Mouse (Mus musculus) heart, embryonic 13.5 days (tissue): Measurements from ENCODE around the gene Lilra6. TPM values are rescaled to one million over a fixed set of nuclear protein-coding genes. Genes with fewer than 3 reads are reported as not detected.
"Not testable (repeated sequence)": the region's sequence is repeated elsewhere in the genome, so short reads cannot be mapped to it uniquely, and the experiment has no call there.

ENCODE experiments used
- ATAC-seq: fragments of 200-750 bp; cut with Nextera tagmentation; 2 replicates; pipeline ENCODE4 v1.8.0; 2017; ENCODE audit warnings: moderate TSS enrichment; ENCODE audit not compliant: insufficient number of reproducible peaks, low FRiP score, low TSS enrichment; ENCODE audit errors: extremely low read depth
- H3K27ac ChIP-seq: fragments of 300-500 bp; sonication (generic); replicated peaks from 2 replicates; pipeline ENCODE4 v1.5.1; 2015; ENCODE audit warnings: moderate library complexity, mild to moderate bottlenecking, inconsistent platforms
- H3K27me3 ChIP-seq: fragments of 300-500 bp; sonication (generic); replicated peaks from 2 replicates; pipeline ENCODE4 v1.6.1; 2015; ENCODE audit warnings: mild to moderate bottlenecking, inconsistent platforms
- H3K36me3 ChIP-seq: fragments of 300-500 bp; sonication (generic); 2 replicates; pipeline ENCODE4 v1.6.1; 2015; ENCODE audit warnings: mild to moderate bottlenecking, inconsistent platforms
- H3K4me1 ChIP-seq: fragments of 300-500 bp; sonication (generic); 2 replicates; pipeline ENCODE4 v1.6.1; 2015; ENCODE audit warnings: inconsistent platforms
- H3K4me2 ChIP-seq: fragments of 300-500 bp; sonication (generic); 2 replicates; pipeline ENCODE4 v1.6.1; 2015; ENCODE audit warnings: inconsistent platforms, mild to moderate bottlenecking, moderate library complexity
- H3K4me3 ChIP-seq: fragments of 300-500 bp; sonication (generic); 2 replicates; pipeline ENCODE4 v1.5.1; 2015; ENCODE audit warnings: moderate library complexity, mild to moderate bottlenecking, inconsistent platforms
- H3K9ac ChIP-seq: fragments of 300-500 bp; sonication (generic); 2 replicates; pipeline ENCODE4 v1.6.1; 2015; ENCODE audit warnings: inconsistent platforms, mild to moderate bottlenecking, moderate library complexity
- H3K9me3 ChIP-seq: fragments of 300-500 bp; sonication (generic); 2 replicates; pipeline ENCODE4 v1.6.1; 2016; ENCODE audit warnings: inconsistent platforms
- WGBS: fragments of 180-500 bp; shearing (Covaris S2); methylation state at CpG from one replicate; pipeline ENCODE4 v1.1.7; 2015; ENCODE audit warnings: mixed read lengths; 5-methylcytosine and 5-hydroxymethylcytosine counted together
- polyA plus RNA-seq: library from polyadenylated mRNA; unstranded; fragments of >200 nt; fragmentation: Nextera tagmentation; extraction: Ambion mirVana; gene quantifications from 2 replicates; pipeline ENCODE4 v1.2.1, GENCODE M21; 2015

Gene Lilra6
- polyA plus RNA-seq, result 0.08 TPM in 1 of 2 replicates, not detected in the other

DNA sequence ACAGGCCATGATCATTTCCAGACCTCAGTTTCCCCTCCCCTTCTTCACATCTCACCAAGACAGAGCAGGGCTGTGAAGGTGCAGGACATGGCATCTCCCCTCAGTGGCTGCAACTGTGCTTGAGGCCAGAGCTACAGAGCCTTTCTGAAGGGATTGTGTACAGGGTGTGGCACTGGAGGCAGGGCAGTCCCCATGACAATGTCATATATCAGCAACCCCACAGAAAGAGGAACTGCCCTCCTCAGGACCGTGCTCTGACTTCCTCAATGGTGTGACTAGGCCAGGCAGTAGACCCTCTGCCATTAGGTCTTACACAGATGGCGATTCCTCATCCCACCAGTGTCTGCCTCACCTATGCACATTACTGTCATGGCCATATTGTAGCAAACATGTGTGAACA, at the start of gene Lilra6:
TSS of gene Lilra6 (minus strand) at position 117 of the 400 bp plus-strand sequence.
- not testable (repeated sequence) for H3K9ac ChIP-seq, H3K4me2 ChIP-seq, H3K9me3 ChIP-seq, H3K27me3 ChIP-seq, H3K36me3 ChIP-seq, H3K4me3 ChIP-seq, ATAC-seq, H3K4me1 ChIP-seq, H3K27ac ChIP-seq
- 63% methylated on average over 2 of the region's 2 CpGs for WGBS

DNA sequence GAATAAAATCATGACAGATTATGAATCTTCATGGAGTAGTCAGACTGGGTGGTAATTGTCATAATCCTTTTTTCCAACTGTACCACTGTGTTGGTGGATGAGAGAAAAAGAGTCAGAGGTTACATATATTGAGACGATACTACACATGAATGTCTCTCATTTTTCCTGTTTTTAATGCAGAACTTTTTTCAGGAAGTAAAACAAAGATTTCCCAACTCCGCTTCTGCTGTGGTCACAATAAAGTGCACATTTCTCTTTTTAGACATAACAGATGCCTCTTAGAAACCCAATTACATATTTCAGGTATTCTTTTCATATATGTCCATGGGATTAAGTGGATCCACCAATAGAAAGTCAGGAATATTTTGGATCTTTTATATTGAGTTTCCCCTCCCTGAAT, 46.7 kb upstream of the Lilra6 start:
- no peaks in the 10 kb centered on the region for H3K4me1 ChIP-seq
- no peaks in the 10 kb centered on the region for H3K36me3 ChIP-seq
- ATAC-seq, result no peak
- H3K9ac ChIP-seq, result no peak overlapping the region
- H3K4me2 ChIP-seq, result no peak overlapping the region
- no peaks in the 10 kb centered on the region for H3K27me3 ChIP-seq
- no peak overlapping the region for H3K27ac ChIP-seq
- WGBS, result 74% methylated on average over 2 of the region's 2 CpGs
- peaks cover 3% of the 10 kb centered on the region; the same call in 1 of the 2 replicates for H3K9me3 ChIP-seq
- no peak overlapping the region for H3K4me3 ChIP-seq

DNA sequence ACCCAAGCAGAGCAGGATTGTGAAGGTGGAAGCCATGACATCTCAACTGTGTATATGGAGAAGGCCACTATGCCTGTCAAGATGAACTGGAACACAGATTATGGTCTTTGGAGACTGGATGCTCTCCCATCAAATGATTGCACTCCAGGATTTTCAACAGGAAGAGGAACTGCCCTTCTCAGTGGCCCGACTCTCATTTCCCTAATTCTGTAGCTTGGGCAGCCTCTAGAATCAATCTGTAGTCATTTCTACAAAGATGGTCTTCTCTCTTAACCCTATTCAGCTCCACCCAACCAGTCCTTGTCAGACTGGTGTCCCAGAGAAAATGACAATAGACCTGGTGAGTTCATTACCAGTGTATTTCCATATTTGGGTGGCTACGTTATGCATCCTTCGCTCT, 42.1 kb upstream of the Lilra6 start:
- H3K36me3 ChIP-seq, result no peaks in the 10 kb centered on the region
- ATAC-seq, result no peak
- H3K4me3 ChIP-seq, result no peak overlapping the region
- H3K9me3 ChIP-seq, result peaks cover 2% of the 10 kb centered on the region; the same call in 1 of the 2 replicates
- 75% methylated on average over 3 of the region's 3 CpGs for WGBS
- no peak overlapping the region for H3K4me2 ChIP-seq
- no peak overlapping the region for H3K9ac ChIP-seq
- no peak overlapping the region for H3K27ac ChIP-seq
- no peaks in the 10 kb centered on the region for H3K27me3 ChIP-seq
- H3K4me1 ChIP-seq, result no peaks in the 10 kb centered on the region

DNA sequence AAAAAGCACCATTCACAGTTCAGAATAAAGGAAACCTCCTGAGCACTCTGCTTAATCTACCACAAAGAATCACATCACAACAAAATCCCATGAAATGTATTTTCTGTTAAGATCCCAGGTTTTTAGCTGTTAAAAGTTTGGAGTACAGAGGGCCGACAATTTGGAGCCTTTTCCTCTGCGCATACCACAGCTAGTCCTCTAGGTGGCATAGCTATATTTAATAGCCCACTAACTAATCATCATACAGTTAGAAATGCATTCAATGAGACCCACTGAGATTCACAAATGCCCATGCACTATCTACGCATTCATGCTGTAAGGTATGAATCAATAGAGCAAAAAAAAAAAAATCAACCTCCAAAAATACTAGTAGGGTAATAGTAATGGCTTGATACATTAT, 33.9 kb upstream of the Lilra6 start:
- Histone ChIP-seq H3K4me3 (no peak overlapping the region), H3K9me3 (0 out of 2 replicates have a peak, but pooled peaks cover 3% of the 10 kb centered on the region)
- WGBS, result 72% methylated on average over 3 of the region's 3 CpGs

DNA sequence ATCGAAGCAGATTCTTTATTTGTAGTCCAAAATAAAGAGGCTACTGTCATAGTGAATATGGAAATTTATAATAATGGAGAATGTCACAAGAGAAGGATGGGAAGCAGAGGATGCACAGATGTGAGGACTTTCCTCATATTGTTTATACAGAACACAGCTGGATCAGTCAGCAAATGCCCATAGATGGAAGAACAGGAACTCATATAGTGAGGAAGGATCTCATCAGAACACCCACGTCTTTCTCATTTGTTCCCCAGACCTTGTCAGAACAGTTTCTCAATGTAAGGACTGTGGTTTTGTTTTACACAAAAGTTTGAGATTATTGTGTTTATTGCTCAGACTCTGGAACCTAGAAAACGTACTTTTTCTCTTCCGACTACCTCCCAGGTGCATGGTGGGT, 32.9 kb upstream of the Lilra6 start:
- 61% methylated on average over 4 of the region's 4 CpGs for WGBS
- Histone ChIP-seq H3K9ac (no peak overlapping the region), H3K4me3 (no peak overlapping the region), H3K27me3 (no peaks in the 10 kb centered on the region), H3K9me3 (0 out of 2 replicates have a peak, but pooled peaks cover 3% of the 10 kb centered on the region), H3K4me2 (no peak overlapping the region), H3K36me3 (no peaks in the 10 kb centered on the region), H3K27ac (no peak overlapping the region), H3K4me1 (no peaks in the 10 kb centered on the region)
- no peak for ATAC-seq

More for the DNA sequence above, 33.9 kb upstream of the Lilra6 start:
- Histone ChIP-seq H3K36me3 (no peaks in the 10 kb centered on the region), H3K27me3 (no peaks in the 10 kb centered on the region), H3K27ac (no peak overlapping the region), H3K4me1 (no peaks in the 10 kb centered on the region), H3K9ac (no peak overlapping the region), H3K4me2 (no peak overlapping the region)
- no peak for ATAC-seq

DNA sequence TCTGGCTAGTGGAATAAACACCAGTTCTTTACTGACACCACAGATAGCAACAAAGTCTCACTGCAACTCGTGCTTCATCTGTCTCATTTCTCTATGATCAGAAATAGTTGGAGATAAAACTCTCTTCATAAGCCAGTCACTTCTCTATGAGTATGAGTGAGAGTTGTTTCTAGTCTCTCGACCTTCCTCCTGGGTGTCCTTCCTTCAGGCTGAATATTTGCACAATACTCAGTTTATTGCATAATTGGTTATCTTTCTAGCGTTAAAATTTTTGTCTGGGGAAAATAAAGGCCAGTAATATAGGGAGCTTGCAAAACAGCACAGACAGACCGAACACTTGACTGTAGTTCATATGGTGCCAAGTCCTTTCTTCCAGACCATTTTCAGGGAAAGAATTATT, 30.8 kb upstream of the Lilra6 start:
- H3K36me3 ChIP-seq, result no peaks in the 10 kb centered on the region
- 64% methylated on average over 4 of the region's 4 CpGs for WGBS

DNA sequence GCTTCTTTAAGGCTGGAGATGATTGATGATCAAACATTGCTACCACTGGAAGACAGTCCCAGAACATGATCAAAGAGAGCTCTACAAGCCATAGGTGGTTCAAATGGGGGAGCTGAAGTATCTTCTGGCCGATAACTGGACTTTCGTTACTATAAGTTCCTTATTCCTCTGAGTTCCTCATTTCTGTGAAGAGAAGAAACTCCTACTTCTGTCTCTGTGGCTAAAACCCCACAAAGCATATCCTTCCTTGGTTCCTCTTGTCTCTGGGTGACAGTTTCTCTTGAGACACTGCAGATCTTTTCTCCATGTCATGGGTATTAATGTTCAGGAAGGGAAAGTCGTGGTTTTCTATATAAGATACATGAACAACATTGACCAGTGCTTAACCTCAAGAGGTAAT, 25.6 kb upstream of the Lilra6 start:
- Histone ChIP-seq H3K27ac (no peak overlapping the region), H3K36me3 (no peaks in the 10 kb centered on the region), H3K4me1 (no peaks in the 10 kb centered on the region), H3K9me3 (no peaks in the 10 kb centered on the region), H3K9ac (no peak overlapping the region), H3K4me2 (no peak overlapping the region), H3K4me3 (no peak overlapping the region), H3K27me3 (no peaks in the 10 kb centered on the region)
- WGBS, result 63% methylated on average over 3 of the region's 3 CpGs
- no peak for ATAC-seq

More for the DNA sequence above, 30.8 kb upstream of the Lilra6 start:
- Histone ChIP-seq H3K9ac (no peak overlapping the region), H3K27ac (no peak overlapping the region), H3K4me2 (no peak overlapping the region), H3K4me3 (no peak overlapping the region), H3K27me3 (no peaks in the 10 kb centered on the region), H3K9me3 (0 out of 2 replicates have a peak, but pooled peaks cover 3% of the 10 kb centered on the region), H3K4me1 (no peaks in the 10 kb centered on the region)
- ATAC-seq, result no peak

DNA sequence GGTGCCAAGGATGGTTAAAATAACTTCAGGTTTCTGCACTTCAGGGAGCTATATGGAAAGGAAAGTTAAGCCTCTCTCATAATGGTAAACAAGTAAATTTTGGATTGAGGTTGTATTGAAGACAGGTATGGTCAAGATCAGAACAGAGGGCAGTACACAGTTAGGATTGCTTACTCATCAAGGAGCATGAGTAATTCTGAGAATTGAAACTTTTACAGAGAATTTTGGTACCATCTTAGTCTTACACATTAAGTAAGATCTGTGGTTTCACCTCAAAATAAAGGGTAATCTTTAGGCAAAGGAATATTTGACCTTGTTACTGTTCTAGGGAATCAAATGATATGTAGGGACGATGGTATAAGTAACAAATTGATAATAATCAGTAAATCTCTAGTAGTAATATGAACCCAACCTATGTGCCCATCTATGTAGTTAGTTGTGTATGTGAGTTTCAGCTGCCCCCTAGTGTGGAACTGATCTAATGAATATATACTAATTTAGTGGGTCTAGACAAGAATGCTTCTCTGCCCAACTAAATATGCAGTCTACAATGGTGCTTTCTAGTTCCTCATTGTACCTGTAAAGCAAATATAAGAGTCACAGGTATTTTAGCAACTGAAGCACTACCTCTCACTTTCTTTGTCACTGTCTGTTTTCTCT, 24.7 kb upstream of the Lilra6 start:
- no peak for ATAC-seq
- Histone ChIP-seq H3K4me1 (no peaks in the 10 kb centered on the region), H3K9ac (no peak overlapping the region), H3K4me2 (no peak overlapping the region), H3K4me3 (no peak overlapping the region), H3K27ac (no peak overlapping the region), H3K9me3 (no peaks in the 10 kb centered on the region), H3K36me3 (no peaks in the 10 kb centered on the region), H3K27me3 (no peaks in the 10 kb centered on the region)
- 32% methylated on average over 1 of the region's 1 CpGs for WGBS

DNA sequence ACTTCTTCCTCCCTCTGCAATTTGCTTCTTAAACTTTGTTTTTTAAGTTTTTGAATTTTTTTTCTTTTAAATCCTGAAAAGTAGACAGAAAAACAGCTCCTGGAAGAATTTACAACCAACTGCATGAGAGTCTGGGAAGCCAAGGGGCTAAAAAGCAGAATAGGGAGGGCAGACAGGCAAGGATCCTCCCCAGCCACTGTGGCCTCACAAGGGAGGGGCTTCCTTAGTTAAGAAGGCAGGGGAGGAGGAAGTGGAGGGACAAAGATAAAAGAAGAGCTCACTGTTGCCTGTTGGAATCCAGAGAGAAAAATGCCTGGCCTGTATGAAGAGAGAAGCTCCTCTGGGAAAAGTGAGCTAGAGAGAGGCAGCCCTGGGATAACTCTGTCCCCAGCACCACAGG, 20.2 kb upstream of the Lilra6 start:
- not testable (repeated sequence) for H3K9ac ChIP-seq, H3K27ac ChIP-seq, H3K4me3 ChIP-seq, ATAC-seq, H3K9me3 ChIP-seq, H3K36me3 ChIP-seq, H3K27me3 ChIP-seq, H3K4me1 ChIP-seq, H3K4me2 ChIP-seq

DNA sequence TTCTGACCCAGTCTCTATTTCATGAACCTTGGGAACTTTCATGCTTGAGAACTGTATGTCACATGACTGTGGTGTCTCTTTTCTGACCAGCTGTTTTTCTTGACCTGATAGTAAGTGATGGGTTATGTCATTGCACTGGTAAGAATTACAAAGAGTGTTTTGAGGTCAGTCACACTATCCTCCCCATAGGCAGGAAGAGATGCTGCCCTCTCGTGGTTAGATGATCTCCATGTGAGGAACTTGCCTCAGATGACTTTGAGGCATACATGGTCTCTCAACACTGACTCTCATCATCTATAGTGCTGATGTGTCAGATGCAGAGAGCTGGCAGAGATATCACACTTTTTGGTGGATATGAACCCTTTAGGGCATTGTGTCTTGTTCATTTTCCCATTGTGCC, 11.6 kb downstream of the Lilra6 start:
- H3K4me3 ChIP-seq, result no peak overlapping the region
- H3K4me1 ChIP-seq, result no peaks in the 10 kb centered on the region
- H3K9me3 ChIP-seq, result no peaks in the 10 kb centered on the region
- H3K27me3 ChIP-seq, result no peaks in the 10 kb centered on the region
- ATAC-seq, result no peak
- H3K36me3 ChIP-seq, result no peaks in the 10 kb centered on the region
- no peak overlapping the region for H3K9ac ChIP-seq
- H3K27ac ChIP-seq, result no peak overlapping the region
- 13% methylated on average over 1 of the region's 1 CpGs for WGBS
- H3K4me2 ChIP-seq, result no peak overlapping the region

DNA sequence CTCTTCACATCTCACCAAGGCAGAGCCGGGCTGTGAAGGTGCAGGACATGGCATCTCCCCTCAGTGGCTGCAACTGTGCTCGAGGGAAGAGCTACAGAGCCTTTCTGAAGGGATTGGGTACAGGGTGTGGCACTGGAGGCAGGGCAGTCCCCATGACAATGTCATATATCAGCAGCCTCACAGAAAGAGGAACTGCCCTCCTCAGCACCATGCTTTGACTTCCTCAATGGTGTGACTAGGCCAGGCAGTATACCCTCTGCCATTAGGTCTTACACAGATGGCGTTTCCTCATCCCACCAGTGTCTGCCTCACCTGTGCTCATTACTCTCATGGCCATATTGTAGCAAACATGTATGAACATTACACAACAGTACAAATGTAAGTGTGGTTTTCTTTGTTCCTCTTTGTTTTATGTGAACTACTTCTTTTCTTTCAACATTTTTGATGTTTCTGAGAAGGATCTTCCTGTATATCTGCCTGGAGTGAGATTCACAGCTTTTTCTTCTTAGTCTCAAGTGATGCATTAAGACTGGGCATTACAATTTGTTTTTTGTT, 17.2 kb downstream of the Lilra6 start, which contains the start of gene Gm14548:
TSS of gene Gm14548 (minus strand) at position 85 of the 555 bp plus-strand sequence.
- H3K27me3 ChIP-seq, H3K27ac ChIP-seq, H3K4me3 ChIP-seq, H3K36me3 ChIP-seq, ATAC-seq, H3K9ac ChIP-seq, H3K9me3 ChIP-seq, H3K4me2 ChIP-seq, H3K4me1 ChIP-seq: not testable (repeated sequence)
- 50% methylated on average over 3 of the region's 3 CpGs for WGBS

DNA sequence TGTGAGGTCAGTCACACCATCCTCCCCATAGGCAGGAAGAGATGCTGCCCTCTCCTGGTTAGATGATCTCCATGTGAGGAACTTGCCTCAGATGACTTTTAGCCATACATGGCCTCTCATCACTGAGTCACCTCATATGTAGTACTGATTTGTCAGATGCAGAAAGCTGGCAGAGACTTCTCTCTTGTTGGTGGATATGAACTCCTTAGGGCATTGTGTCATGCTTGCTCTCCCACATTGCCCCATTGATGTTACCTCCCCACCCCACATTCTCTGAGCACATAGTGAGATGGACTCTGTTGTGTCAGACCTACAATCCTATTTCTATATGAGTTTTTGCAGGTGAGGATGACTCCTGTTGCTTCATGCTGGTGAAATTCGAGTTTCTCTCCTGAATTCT, 40.3 kb downstream of the Lilra6 start:
- H3K36me3 ChIP-seq, H3K9ac ChIP-seq, H3K4me3 ChIP-seq, ATAC-seq, H3K4me2 ChIP-seq, H3K27me3 ChIP-seq, H3K27ac ChIP-seq, H3K9me3 ChIP-seq, H3K4me1 ChIP-seq: not testable (repeated sequence)
- no CpG with 5 or more reads among the region's 1 CpGs for WGBS
